Mouse (Mus musculus) right cerebral cortex, postnatal 14 days (tissue): ENCODE measurements around the gene Atf4.

ENCODE experiments used
- DNase-seq: peaks from one replicate; pipeline ENCODE4 v3.0.0; 2022

The Atf4 gene

DNA sequence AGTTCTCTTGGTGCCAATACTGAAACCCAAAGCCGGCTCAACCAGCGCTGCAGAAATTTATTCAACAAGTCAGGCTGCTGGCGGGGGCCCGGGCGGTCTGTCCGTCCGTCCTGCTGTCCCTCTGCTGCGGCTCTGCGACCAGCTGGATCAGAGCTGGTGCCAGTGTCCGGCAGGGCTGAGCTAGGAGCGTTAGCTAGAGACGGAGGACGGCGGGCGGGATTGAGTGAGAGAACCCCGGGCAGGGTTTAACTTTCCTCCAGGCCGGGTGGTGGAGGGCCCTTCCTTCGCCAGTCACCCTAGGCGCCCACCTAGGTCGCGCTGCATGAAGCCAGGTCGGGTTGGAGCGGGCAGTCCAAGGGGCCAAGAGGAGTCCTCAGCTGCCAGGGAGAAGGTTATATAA lies 33.1 kb downstream of the Atf4 start:
- peak; percentile 45 for DNase-seq

GRCm38 (mm10) chr15:80289436-80289835 lies 34.5 kb downstream of the Atf4 start:
- DNase-seq: peak; percentile 79

- no peak for DNase-seq
Observed at GRCm38 (mm10) chr15:80297146-80297545, 42.2 kb downstream of the Atf4 start.

DNA sequence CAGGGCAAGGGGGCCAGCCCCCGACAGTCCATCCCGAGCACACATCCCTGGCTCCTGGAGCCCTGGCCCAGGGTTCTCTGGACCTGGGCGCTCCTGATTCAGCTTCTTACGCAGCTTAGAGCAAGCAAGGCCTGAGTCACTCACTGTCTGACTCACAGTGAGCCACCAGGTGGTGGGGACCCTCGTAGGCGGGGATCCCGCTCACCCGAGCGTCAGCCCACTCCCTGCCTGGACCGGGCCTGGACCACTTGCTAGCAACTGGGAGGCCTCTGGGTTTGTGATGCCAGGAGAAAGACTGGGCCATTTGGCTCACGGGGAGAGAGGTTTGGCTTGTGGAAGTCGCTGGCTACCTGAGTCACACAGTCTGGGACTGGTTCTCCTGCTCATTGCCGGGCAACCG lies 48.8 kb downstream of the Atf4 start:
- no peak for DNase-seq

- DNase-seq: no peak
Observed at GRCm38 (mm10) chr15:80304188-80304587, 49.2 kb downstream of the Atf4 start.

DNA sequence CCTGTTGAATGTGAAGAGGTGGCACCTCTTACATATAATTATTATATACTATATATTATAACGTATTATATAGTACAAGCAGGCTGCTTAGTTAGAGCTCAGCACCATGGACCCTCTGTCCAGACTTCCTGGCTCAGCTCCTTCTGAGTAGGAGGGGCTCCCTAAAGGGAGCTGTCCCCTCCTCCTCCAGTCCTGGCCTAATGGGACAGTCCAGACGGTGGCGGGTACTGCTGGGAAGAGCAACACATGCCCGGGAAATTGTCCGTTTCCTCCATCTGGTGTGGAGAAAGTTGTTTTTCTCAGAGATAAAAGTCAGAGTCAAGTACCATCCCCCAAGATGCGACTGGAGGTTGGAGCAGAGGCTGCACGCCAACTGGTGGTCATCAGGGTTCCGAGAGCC lies 51.2 kb downstream of the Atf4 start:
- no peak for DNase-seq
